Mouse (Mus musculus) heart, adult 2 months (tissue): ENCODE measurements around the gene Irf2bp2.

Source experiments
- CTCF ChIP-seq: fragments of 200-600 bp; IDR thresholded peaks from 2 replicates; pipeline ENCODE4 v1.8.1; 2022; ENCODE audit warnings: antibody characterized with exemption, mild to moderate bottlenecking, moderate library complexity
- EP300 ChIP-seq: fragments of 200-500 bp; IDR thresholded peaks from 2 replicates; pipeline ENCODE4 v1.6.1; 2011; ENCODE audit warnings: low read depth, low read length, control low read depth; ENCODE audit not compliant: insufficient read depth
- POLR2A ChIP-seq: fragments of 200-500 bp; IDR thresholded peaks from 2 replicates; pipeline ENCODE4 v1.6.1; 2011; ENCODE audit warnings: mild to moderate bottlenecking, low read depth, low read length, control low read depth; ENCODE audit not compliant: insufficient read depth

DNA sequence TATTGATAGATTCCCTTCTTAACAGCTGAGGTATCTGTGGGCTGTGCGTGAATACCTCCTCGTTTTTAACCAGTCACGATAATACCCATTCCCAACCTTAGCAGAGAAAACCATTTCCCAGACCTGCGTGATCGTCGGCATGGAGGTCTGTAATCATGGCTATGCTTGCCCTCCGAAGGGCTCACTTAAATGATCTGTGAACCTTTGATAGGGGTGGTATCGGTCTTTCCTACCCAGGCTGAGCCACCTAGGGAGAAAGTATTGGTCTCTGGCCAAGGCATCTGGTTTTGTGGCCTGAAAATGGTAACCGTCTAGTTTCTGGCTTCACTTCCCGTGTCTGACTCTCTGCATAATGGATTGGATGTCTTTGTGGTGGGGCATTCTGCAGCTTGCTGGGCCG lies 32.6 kb upstream of the Irf2bp2 start:
- TF ChIP-seq CTCF (no peak), POLR2A (no peak), EP300 (no peak)
